Mouse (Mus musculus) liver, postnatal 0 days (tissue): ENCODE results near the gene Ftcd. TPM values are rescaled to one million over a fixed set of nuclear protein-coding genes. Genes with fewer than 3 reads are reported as not detected.
A peak's percentile ranks its signal among the peaks of the same experiment; 100 is the strongest.

Experiments used
- ATAC-seq: fragments of 200-750 bp; cut with Nextera tagmentation; 2 replicates; pipeline ENCODE4 v1.8.0; 2017; ENCODE audit warnings: mild to moderate bottlenecking, moderate library complexity
- DNase-seq: peaks from one replicate; pipeline ENCODE4 v3.0.0-alpha.2; 2016
- H3K27ac ChIP-seq: fragments of 300-500 bp; sonication (generic); 2 replicates; pipeline ENCODE4 v1.5.1; 2014; ENCODE audit warnings: antibody characterized with exemption, moderate library complexity, mild to moderate bottlenecking, low read depth
- H3K27me3 ChIP-seq: fragments of 300-500 bp; sonication (generic); 2 replicates; pipeline ENCODE4 v1.6.1; 2014; ENCODE audit warnings: low read length, control low read depth, mixed read lengths; ENCODE audit not compliant: insufficient read depth
- H3K36me3 ChIP-seq: fragments of 300-500 bp; sonication (generic); replicated peaks from 2 replicates; pipeline ENCODE4 v1.6.1; 2014; ENCODE audit warnings: mild to moderate bottlenecking, control low read depth, low read length, moderate library complexity, mixed read lengths; ENCODE audit not compliant: insufficient read depth
- H3K4me1 ChIP-seq: fragments of 300-500 bp; sonication (generic); 2 replicates; pipeline ENCODE4 v1.6.1; 2014; ENCODE audit warnings: antibody characterized with exemption, mild to moderate bottlenecking, control low read depth; ENCODE audit not compliant: insufficient read depth
- H3K4me2 ChIP-seq: fragments of 300-500 bp; sonication (generic); 2 replicates; pipeline ENCODE4 v1.6.1; 2014; ENCODE audit warnings: low read depth, mild to moderate bottlenecking, low read length, moderate library complexity, mixed read lengths
- H3K4me3 ChIP-seq: fragments of 300-500 bp; sonication (generic); 2 replicates; pipeline ENCODE4 v1.5.1; 2014; ENCODE audit warnings: low read depth, low read length
- H3K9ac ChIP-seq: fragments of 300-500 bp; sonication (generic); replicated peaks from 2 replicates; pipeline ENCODE4 v1.6.1; 2014; ENCODE audit warnings: mild to moderate bottlenecking, moderate library complexity
- H3K9me3 ChIP-seq: fragments of 300-500 bp; sonication (generic); 2 replicates; pipeline ENCODE4 v1.6.1; 2016; ENCODE audit warnings: mild to moderate bottlenecking, control low read depth, low read length, mixed read lengths
- CTCF ChIP-seq: sonication (generic); IDR thresholded peaks from 2 replicates; pipeline ENCODE4 v1.5.1; 2016; ENCODE audit warnings: antibody characterized with exemption, low read depth
- EP300 ChIP-seq: IDR thresholded peaks from 2 replicates; pipeline ENCODE4 v1.6.1; 2016; ENCODE audit warnings: antibody characterized with exemption, low read depth, mild to moderate bottlenecking
- WGBS: fragments of 180-500 bp; shearing (Covaris S2); extraction: QIAGEN DNeasy Blood & Tissue Kit; methylation state at CpG from one replicate; pipeline ENCODE4 v1.1.7; 2014; ENCODE audit not compliant: insufficient replicate concordance; 5-methylcytosine and 5-hydroxymethylcytosine counted together
- polyA plus RNA-seq: library from polyadenylated mRNA; unstranded; fragments of >200 nt; fragmentation: Nextera tagmentation; extraction: Ambion mirVana; gene quantifications from 2 replicates; pipeline ENCODE4 v1.2.1, GENCODE M21; 2015

Ftcd gene
- polyA plus RNA-seq, 1 experiment from 2014 or later, result 171 TPM

GRCm38 (mm10) chr10:76554061-76554460 is 21.4 kb upstream of the Ftcd start:
- Histone ChIP-seq H3K27ac (no peak overlapping the region), H3K9me3 (no peaks in the 10 kb centered on the region), H3K9ac (no peak overlapping the region), H3K36me3 (peaks cover 34% of the 10 kb centered on the region), H3K4me3 (no peak overlapping the region), H3K27me3 (no peaks in the 10 kb centered on the region), H3K4me1 (no peaks in the 10 kb centered on the region), H3K4me2 (no peak overlapping the region)
- ATAC-seq (no peak), DNase-seq (no peak)
- TF ChIP-seq EP300, result no peak
- TF ChIP-seq CTCF, result no peak
- 84% methylated on average over 5 of the region's 5 CpGs for WGBS

GRCm38 (mm10) chr10:76561972-76562371 is 13.5 kb upstream of the Ftcd start, which contains the start of gene Spatc1l:
Gene Spatc1l (plus strand): TSS chr10:76562272.
- Histone ChIP-seq H3K27me3 (no peaks in the 10 kb centered on the region), H3K4me2 (no peak within 1 kb of the TSS), H3K4me3 (no peak within 1 kb of the TSS), H3K9ac (no peak within 1 kb of the TSS), H3K9me3 (no peaks in the 10 kb centered on the region), H3K4me1 (no peaks in the 10 kb centered on the region), H3K36me3 (no peaks in the 10 kb centered on the region), H3K27ac (no peak within 1 kb of the TSS)
- ATAC-seq (no peak), DNase-seq (no peak)
- 83% methylated on average over 10 of the region's 10 CpGs for WGBS
- TF ChIP-seq EP300 (no peak), CTCF (no peak)

- H3K27ac ChIP-seq, result no peak overlapping the region
Observed at GRCm38 (mm10) chr10:76569996-76570685, 5.3 kb upstream of the Ftcd start.

GRCm38 (mm10) chr10:76571070-76571469 is 4.4 kb upstream of the Ftcd start:
- H3K9ac ChIP-seq, result no peak overlapping the region
- no peaks in the 10 kb centered on the region for H3K27me3 ChIP-seq
- H3K27ac ChIP-seq, result no peak overlapping the region
- H3K4me3 ChIP-seq, result no peak overlapping the region
- no peak for ATAC-seq
- no peak overlapping the region for H3K4me2 ChIP-seq
- peaks cover 8% of the 10 kb centered on the region; the same call in 1 of the 2 replicates for H3K4me1 ChIP-seq
- 34% methylated on average over 2 of the region's 2 CpGs for WGBS
- no peak for TF ChIP-seq EP300
- H3K9me3 ChIP-seq, result no peaks in the 10 kb centered on the region
- DNase-seq, result no peak
- no peaks in the 10 kb centered on the region for H3K36me3 ChIP-seq

More at GRCm38 (mm10) chr10:76569996-76570685, 5.3 kb upstream of the Ftcd start:
- H3K9me3 ChIP-seq, result no peaks in the 10 kb centered on the region
- no peak overlapping the region for H3K4me3 ChIP-seq
- ATAC-seq (peak; percentile 43; the same call in 1 of the 2 replicates), DNase-seq (no peak)
- H3K9ac ChIP-seq, result no peak overlapping the region
- H3K27me3 ChIP-seq, result no peaks in the 10 kb centered on the region
- no peak overlapping the region for H3K4me2 ChIP-seq
- TF ChIP-seq EP300, result no peak
- TF ChIP-seq CTCF, result no peak
- H3K4me1 ChIP-seq, result peaks cover 7% of the 10 kb centered on the region; the same call in 1 of the 2 replicates
- H3K36me3 ChIP-seq, result no peaks in the 10 kb centered on the region
- WGBS, result 86% methylated on average over 22 of the region's 22 CpGs

- H3K4me1 ChIP-seq, result peaks cover 8% of the 10 kb centered on the region; the same call in 1 of the 2 replicates
- H3K9me3 ChIP-seq, result no peaks in the 10 kb centered on the region
- no peak overlapping the region for H3K9ac ChIP-seq
- no peak overlapping the region for H3K4me2 ChIP-seq
- TF ChIP-seq EP300, result no peak
- no peak for TF ChIP-seq CTCF
- WGBS, result 75% methylated on average over 3 of the region's 3 CpGs
- no peak overlapping the region for H3K27ac ChIP-seq
- H3K27me3 ChIP-seq, result no peaks in the 10 kb centered on the region
- no peak for ATAC-seq
- no peak for DNase-seq
- H3K4me3 ChIP-seq, result no peak overlapping the region
- no peaks in the 10 kb centered on the region for H3K36me3 ChIP-seq
Observed at GRCm38 (mm10) chr10:76572151-76572550, 3.3 kb upstream of the Ftcd start.

- Histone ChIP-seq H3K27ac (peak overlapping the region; percentile 93), H3K4me2 (peak overlapping the region; percentile 58), H3K36me3 (no peaks in the 10 kb centered on the region; the same call in 1 of the 2 replicates), H3K27me3 (no peaks in the 10 kb centered on the region), H3K9me3 (no peaks in the 10 kb centered on the region), H3K4me1 (peaks cover 8% of the 10 kb centered on the region; the same call in 1 of the 2 replicates), H3K4me3 (no peak overlapping the region), H3K9ac (no peak overlapping the region)
- no peak for TF ChIP-seq CTCF
- TF ChIP-seq EP300, result no peak
- ATAC-seq, result peak; percentile 71
- DNase-seq, result peak; percentile 85
- 66% methylated on average over 7 of the region's 7 CpGs for WGBS
Observed at GRCm38 (mm10) chr10:76576920-76577319, 1.5 kb downstream of the Ftcd start.
